Mouse (Mus musculus) MEL (cell line): ENCODE measurements around the gene Chst8. TPM values are rescaled to one million over a fixed set of nuclear protein-coding genes. Genes with fewer than 3 reads are reported as not detected.

ENCODE experiments used
- DNase-seq: peaks from one replicate; pipeline ENCODE4 v3.0.0; 2011; ENCODE audit warnings: low read depth, low spot score
- H3K27ac ChIP-seq: 2 replicates; pipeline ENCODE4 v1.5.1; 2012; ENCODE audit warnings: low read depth, mild to moderate bottlenecking, control low read depth, low read length, moderate library complexity; ENCODE audit not compliant: control insufficient read depth
- H3K27me3 ChIP-seq, 2 experiments: fragments of 150-350 bp in 1 of 2; sonication (generic) in 1 of 2; 2 replicates each; pipeline ENCODE4 v1.6.1; 2012; ENCODE audit warnings: low read length in 2 of 2, mild to moderate bottlenecking in 2 of 2, improper control_type of control experiment in 1 of 2, moderate library complexity in 1 of 2; ENCODE audit not compliant: insufficient read depth in 2 of 2, control insufficient read depth in 1 of 2
- H3K36me3 ChIP-seq, 2 experiments: 2 replicates each; pipeline ENCODE4 v1.6.1; 2012 to 2014; ENCODE audit warnings: low read length in 2 of 2, improper control_type of control experiment in 1 of 2, inconsistent platforms in 1 of 2, mild to moderate bottlenecking in 1 of 2; ENCODE audit not compliant: insufficient read depth in 2 of 2, control insufficient read depth in 1 of 2
- H3K4me1 ChIP-seq, 2 experiments: fragments of 150-350 bp in 1 of 2; sonication (generic) in 1 of 2; 2 replicates each; pipeline ENCODE4 v1.6.1; 2012; ENCODE audit warnings: low read length in 2 of 2, improper control_type of control experiment in 1 of 2, mild to moderate bottlenecking in 1 of 2; ENCODE audit not compliant: insufficient read depth in 2 of 2, control insufficient read depth in 1 of 2
- H3K4me3 ChIP-seq, 2 experiments: fragments of 150-350 bp in 1 of 2; sonication (generic) in 1 of 2; 2 replicates each; pipeline ENCODE4 v1.5.1; 2012; ENCODE audit warnings: low read depth in 2 of 2, low read length in 2 of 2, mild to moderate bottlenecking in 2 of 2, moderate library complexity in 2 of 2, control low read depth in 1 of 2, improper control_type of control experiment in 1 of 2; ENCODE audit not compliant: control insufficient read depth in 1 of 2, insufficient read depth in 1 of 2
- H3K79me2 ChIP-seq: 2 replicates; pipeline ENCODE4 v1.6.1; 2012; ENCODE audit warnings: mild to moderate bottlenecking, low read length, moderate library complexity; ENCODE audit not compliant: control insufficient read depth, poor library complexity, insufficient read depth
- H3K9ac ChIP-seq: 2 replicates; pipeline ENCODE4 v1.6.1; 2012; ENCODE audit warnings: low read depth, mild to moderate bottlenecking, control low read depth, low read length, moderate library complexity; ENCODE audit not compliant: control insufficient read depth, poor library complexity, severe bottlenecking
- H3K9me3 ChIP-seq: fragments of 150-350 bp; sonication (generic); replicated peaks from 2 replicates; pipeline ENCODE4 v1.6.1; 2012; ENCODE audit warnings: mild to moderate bottlenecking, low read length, improper control_type of control experiment, moderate library complexity; ENCODE audit not compliant: insufficient read depth
- BHLHE40 ChIP-seq: IDR thresholded peaks from 2 replicates; pipeline ENCODE4 v1.6.1; 2012; ENCODE audit warnings: low read depth, mild to moderate bottlenecking, inconsistent platforms, low read length, improper control_type of control experiment, borderline replicate concordance
- CTCF ChIP-seq, 3 experiments: IDR thresholded peaks in 2 of 3; conservative IDR thresholded peaks in 1 of 3; 2 replicates each; pipeline ENCODE4 v1.5.1; 2011 to 2012; ENCODE audit warnings: low read length in 3 of 3, low read depth in 2 of 3, mild to moderate bottlenecking in 2 of 3, improper control_type of control experiment in 1 of 3, inconsistent platforms in 1 of 3, mixed read lengths in 1 of 3, moderate library complexity in 1 of 3; ENCODE audit not compliant: control insufficient read depth in 1 of 3, insufficient read depth in 1 of 3, poor library complexity in 1 of 3, severe bottlenecking in 1 of 3
- E2F4 ChIP-seq: IDR thresholded peaks from 2 replicates; pipeline ENCODE4 v1.6.1; 2011; ENCODE audit warnings: low read depth, low read length, improper control_type of control experiment, borderline replicate concordance
- ELF1 ChIP-seq: IDR thresholded peaks from 2 replicates; pipeline ENCODE4 v1.6.1; 2014; ENCODE audit warnings: low read depth, mild to moderate bottlenecking, inconsistent platforms, low read length, improper control_type of control experiment, moderate library complexity
- EP300 ChIP-seq, 2 experiments: IDR thresholded peaks; 2 replicates each; pipeline ENCODE4 v1.6.1; 2011; ENCODE audit warnings: improper control_type of control experiment in 2 of 2, low read length in 2 of 2, low read depth in 1 of 2, mild to moderate bottlenecking in 1 of 2
- GABPA ChIP-seq: IDR thresholded peaks from 2 replicates; pipeline ENCODE4 v1.6.1; 2012; ENCODE audit warnings: low read depth, mild to moderate bottlenecking, inconsistent platforms, low read length, improper control_type of control experiment, moderate library complexity
- HCFC1 ChIP-seq: IDR thresholded peaks from 2 replicates; pipeline ENCODE4 v1.6.1; 2012; ENCODE audit warnings: low read depth, mild to moderate bottlenecking, inconsistent platforms, low read length, improper control_type of control experiment, moderate library complexity
- JUND ChIP-seq: IDR thresholded peaks from 2 replicates; pipeline ENCODE4 v1.6.1; 2011; ENCODE audit warnings: low read depth, mild to moderate bottlenecking, improper control_type of control experiment, low read length
- MXI1 ChIP-seq: IDR thresholded peaks from 2 replicates; pipeline ENCODE4 v1.6.1; 2011; ENCODE audit warnings: mild to moderate bottlenecking, low read depth, low read length, improper control_type of control experiment
- NRF1 ChIP-seq: IDR thresholded peaks from 2 replicates; pipeline ENCODE4 v1.6.1; 2014; ENCODE audit warnings: low read depth, mild to moderate bottlenecking, inconsistent platforms, low read length, improper control_type of control experiment, moderate library complexity; ENCODE audit not compliant: poor library complexity, insufficient read depth, severe bottlenecking
- POLR2A ChIP-seq, 2 experiments: IDR thresholded peaks; 2 replicates each; pipeline ENCODE4 v1.6.1; 2011 to 2012; ENCODE audit warnings: low read length in 2 of 2, mild to moderate bottlenecking in 2 of 2, control low read depth in 1 of 2, improper control_type of control experiment in 1 of 2, low read depth in 1 of 2, moderate library complexity in 1 of 2; ENCODE audit not compliant: control insufficient read depth in 1 of 2, insufficient read depth in 1 of 2, poor library complexity in 1 of 2
- POLR2AphosphoS2 ChIP-seq: IDR thresholded peaks from 2 replicates; pipeline ENCODE4 v1.6.1; 2011; ENCODE audit warnings: low read length, improper control_type of control experiment
- RCOR1 ChIP-seq: IDR thresholded peaks from 2 replicates; pipeline ENCODE4 v1.6.1; 2012; ENCODE audit warnings: low read depth, mild to moderate bottlenecking, inconsistent platforms, low read length, improper control_type of control experiment
- SIN3A ChIP-seq: IDR thresholded peaks from 2 replicates; pipeline ENCODE4 v1.6.1; 2012; ENCODE audit warnings: low read length, improper control_type of control experiment, inconsistent platforms
- SMC3 ChIP-seq: IDR thresholded peaks from 2 replicates; pipeline ENCODE4 v1.6.1; 2011; ENCODE audit warnings: low read depth, low read length, improper control_type of control experiment
- TAL1 ChIP-seq: IDR thresholded peaks from 2 replicates; pipeline ENCODE4 v1.6.1; 2012; ENCODE audit warnings: mild to moderate bottlenecking, inconsistent platforms, low read length, moderate library complexity, mixed read lengths
- TCF12 ChIP-seq: IDR thresholded peaks from 2 replicates; pipeline ENCODE4 v1.6.1; 2014; ENCODE audit warnings: low read depth, mild to moderate bottlenecking, inconsistent platforms, low read length, improper control_type of control experiment, moderate library complexity
- USF1 ChIP-seq: IDR thresholded peaks from 2 replicates; pipeline ENCODE4 v1.6.1; 2014; ENCODE audit warnings: low read depth, mild to moderate bottlenecking, inconsistent platforms, low read length, improper control_type of control experiment, moderate library complexity
- USF2 ChIP-seq, 2 experiments: IDR thresholded peaks; 2 replicates each; pipeline ENCODE4 v1.6.1; 2011 to 2012; ENCODE audit warnings: improper control_type of control experiment in 2 of 2, low read length in 2 of 2, borderline replicate concordance in 1 of 2, inconsistent platforms in 1 of 2, low read depth in 1 of 2, mild to moderate bottlenecking in 1 of 2; ENCODE audit not compliant: insufficient read depth in 1 of 2
- ZC3H11A ChIP-seq: IDR thresholded peaks from 2 replicates; pipeline ENCODE4 v1.6.1; 2012; ENCODE audit warnings: low read depth, mild to moderate bottlenecking, inconsistent platforms, low read length, improper control_type of control experiment
- ZNF384 ChIP-seq: IDR thresholded peaks from 2 replicates; pipeline ENCODE4 v1.6.1; 2012; ENCODE audit warnings: low read depth, mild to moderate bottlenecking, inconsistent platforms, low read length, improper control_type of control experiment
- polyA plus RNA-seq, 2 experiments: library from polyadenylated mRNA; stranded (reverse) in 1 of 2; unstranded in 1 of 2; fragments of >175 nt in 1 of 2; fragments of >200 nt in 1 of 2; gene quantifications; 2 replicates each; pipeline versions ENCODE4 v1.2.1 to v1.2.4; 2012; ENCODE audit warnings: low replicate concordance in 2 of 2, low read depth in 1 of 2; ENCODE audit not compliant: insufficient read length in 2 of 2, insufficient read depth in 1 of 2, missing spikeins in 1 of 2
- total RNA-seq: library from RNA; depleted of rRNA; stranded (reverse); fragments of 300-350 nt; gene quantifications from 2 replicates; pipeline ENCODE4 v1.2.3, GENCODE M21; 2012

Chst8 gene
- total and polyA plus RNA-seq, 3 experiments: not detected

DNA sequence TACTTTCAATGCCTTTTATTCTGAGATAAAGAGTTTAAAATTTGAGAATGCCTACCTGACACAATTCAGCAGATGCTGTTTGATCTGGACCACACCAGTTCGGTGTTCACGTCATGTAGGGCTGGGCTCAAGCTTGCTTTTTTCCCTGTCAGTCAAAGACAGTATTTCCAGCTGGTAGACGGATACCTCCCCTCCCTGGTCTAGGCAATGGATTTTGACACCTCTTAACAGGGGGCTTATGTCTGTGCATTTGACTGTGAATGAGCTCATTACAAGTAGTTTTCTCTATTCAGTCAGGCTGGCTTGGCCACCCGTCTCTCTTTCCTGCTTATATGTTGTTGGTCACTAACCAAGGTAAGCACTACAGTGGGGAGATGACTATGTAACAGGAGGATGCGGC lies 6.1 kb upstream of the Chst8 start:
- Histone ChIP-seq H3K79me2 (no peaks in the 10 kb centered on the region), H3K4me1 (no peaks in the 10 kb centered on the region), H3K27ac (no peak overlapping the region), H3K27me3 (no peaks in the 10 kb centered on the region), H3K9ac (no peak overlapping the region), H3K36me3 (no peaks in the 10 kb centered on the region), H3K9me3 (no peaks in the 10 kb centered on the region), H3K4me3 (no peak overlapping the region)
- TF ChIP-seq POLR2A (IDR thresholded peaks at IDR 0.05; ENCODE audit: control insufficient read depth in 1 of 2, insufficient read depth in 1 of 2, low read depth in 1 of 2, low read length in 2 of 2, poor library complexity in 1 of 2) (no peak), SMC3 (no peak), TCF12 (no peak), GABPA (no peak), EP300 (IDR thresholded peaks at IDR 0.05; ENCODE audit: low read depth in 1 of 2, low read length in 2 of 2) (no peak), ZC3H11A (no peak), USF2 (IDR thresholded peaks at IDR 0.05; ENCODE audit: borderline replicate concordance in 1 of 2, insufficient read depth in 1 of 2, low read depth in 1 of 2, low read length in 2 of 2) (no peak), SIN3A (no peak), ELF1 (no peak), RCOR1 (no peak), USF1 (no peak), TAL1 (no peak), BHLHE40 (no peak), JUND (no peak)
- DNase-seq: no peak

DNA sequence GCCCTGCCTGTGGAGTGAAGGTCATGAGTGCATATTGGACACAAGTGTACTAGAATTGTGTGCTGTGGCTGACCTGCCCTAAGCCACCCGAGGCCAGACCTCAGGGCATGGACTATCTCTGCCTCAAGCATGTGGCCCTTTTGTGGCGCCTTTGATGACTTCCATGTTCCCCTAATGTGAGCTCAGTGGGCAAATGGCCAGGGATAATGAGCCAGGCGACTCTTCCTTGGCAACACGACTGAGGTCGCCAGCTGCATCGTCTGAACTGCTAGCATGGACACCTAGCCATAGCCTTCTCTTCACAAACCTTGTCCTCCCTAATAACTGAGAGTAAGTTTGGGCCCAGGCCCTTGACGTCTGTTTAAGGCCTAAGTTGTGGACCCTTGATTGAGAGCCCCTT lies 4.5 kb upstream of the Chst8 start:
- Histone ChIP-seq H3K4me1 (no peaks in the 10 kb centered on the region), H3K27me3 (no peaks in the 10 kb centered on the region), H3K9me3 (no peaks in the 10 kb centered on the region), H3K36me3 (no peaks in the 10 kb centered on the region), H3K4me3 (no peak overlapping the region), H3K79me2 (no peaks in the 10 kb centered on the region), H3K9ac (no peak overlapping the region), H3K27ac (no peak overlapping the region)
- no peak for DNase-seq
- no peak for TF ChIP-seq CTCF (IDR thresholded peaks at IDR 0.05 in 2 of 3, conservative IDR thresholded peaks at IDR 0.05 in 1 of 3; ENCODE audit: control insufficient read depth in 1 of 3, insufficient read depth in 1 of 3, low read depth in 2 of 3, low read length in 3 of 3, poor library complexity in 1 of 3, severe bottlenecking in 1 of 3)
- no peak for TF ChIP-seq USF2 (IDR thresholded peaks at IDR 0.05; ENCODE audit: borderline replicate concordance in 1 of 2, insufficient read depth in 1 of 2, low read depth in 1 of 2, low read length in 2 of 2)
- no peak for TF ChIP-seq MXI1

DNA sequence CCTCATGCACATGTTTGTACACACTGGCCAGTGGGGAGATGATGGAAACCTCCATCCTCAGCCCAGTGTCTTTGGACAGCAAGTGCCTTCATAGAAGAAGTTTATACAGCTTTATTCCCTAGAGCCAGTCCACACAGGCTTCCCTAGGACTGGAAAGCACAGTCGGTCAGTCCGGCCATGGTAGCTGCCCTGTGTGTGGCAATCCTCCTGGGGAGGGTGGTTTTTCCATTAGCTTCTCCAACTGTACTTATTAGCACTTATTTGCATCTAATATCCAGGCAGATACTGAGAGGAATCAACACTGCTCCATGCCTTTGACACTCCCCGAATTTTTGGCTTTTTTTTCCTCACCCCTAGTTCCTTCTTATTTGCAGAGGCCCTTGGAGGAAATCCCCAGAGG lies 2.3 kb upstream of the Chst8 start:
- H3K79me2 ChIP-seq: no peaks in the 10 kb centered on the region
- TF ChIP-seq POLR2AphosphoS2: no peak
- TF ChIP-seq USF2 (IDR thresholded peaks at IDR 0.05; ENCODE audit: borderline replicate concordance in 1 of 2, insufficient read depth in 1 of 2, low read depth in 1 of 2, low read length in 2 of 2): no peak
- no peak for TF ChIP-seq MXI1
- no peak for TF ChIP-seq HCFC1
- no peak for TF ChIP-seq NRF1
- no peak for TF ChIP-seq E2F4
- no peak for TF ChIP-seq ZC3H11A
- no peak for TF ChIP-seq ZNF384
- TF ChIP-seq SIN3A: no peak
- TF ChIP-seq RCOR1: no peak
- TF ChIP-seq, all 39 proteins: peak for 0
- no peaks in the 10 kb centered on the region for H3K4me1 ChIP-seq
- no peaks in the 10 kb centered on the region for H3K36me3 ChIP-seq
- DNase-seq: no peak
- H3K27me3 ChIP-seq: no peaks in the 10 kb centered on the region
- no peaks in the 10 kb centered on the region for H3K9me3 ChIP-seq
- no peak overlapping the region for H3K27ac ChIP-seq
- no peak overlapping the region for H3K4me3 ChIP-seq
- no peak overlapping the region for H3K9ac ChIP-seq
